Mouse (Mus musculus) spleen, adult 2 months (tissue): Measurements from ENCODE around the gene Saysd1. TPM values are rescaled to one million over a fixed set of nuclear protein-coding genes. Genes with fewer than 3 reads are reported as not detected.
"Not testable (repeated sequence)": the region's sequence is repeated elsewhere in the genome, so short reads cannot be mapped to it uniquely, and the experiment has no call there.

ENCODE experiments used
- DNase-seq, 2 experiments: peaks; one replicate each; pipeline versions ENCODE4 v3.0.0 to v3.0.0-alpha.2; 2012 to 2021; ENCODE audit warnings: low spot score in 2 of 2, low read depth in 1 of 2
- H3K27ac ChIP-seq: fragments of 200-500 bp; 2 replicates; pipeline ENCODE4 v1.5.1; 2012; ENCODE audit warnings: low read length, inconsistent platforms; ENCODE audit not compliant: insufficient read depth
- H3K27me3 ChIP-seq: fragments of 200-500 bp; 2 replicates; pipeline ENCODE4 v1.6.1; 2012; ENCODE audit warnings: mild to moderate bottlenecking, moderate library complexity, low read length, inconsistent platforms; ENCODE audit not compliant: control insufficient read depth, insufficient read depth
- H3K36me3 ChIP-seq: fragments of 200-500 bp; 2 replicates; pipeline ENCODE4 v1.6.1; 2012; ENCODE audit warnings: mild to moderate bottlenecking, low read length, inconsistent platforms; ENCODE audit not compliant: control insufficient read depth, insufficient read depth
- H3K4me1 ChIP-seq: fragments of 200-500 bp; 2 replicates; pipeline ENCODE4 v1.6.1; 2011; ENCODE audit warnings: inconsistent platforms; ENCODE audit not compliant: control insufficient read depth, insufficient read depth, insufficient read length
- H3K4me3 ChIP-seq: fragments of 200-500 bp; 2 replicates; pipeline ENCODE4 v1.5.1; 2011; ENCODE audit warnings: mild to moderate bottlenecking, inconsistent platforms; ENCODE audit not compliant: insufficient read depth, insufficient read length; ENCODE audit errors: extremely low read depth
- CTCF ChIP-seq: fragments of 200-500 bp; IDR thresholded peaks from 2 replicates; pipeline ENCODE4 v1.5.1; 2011; ENCODE audit warnings: mild to moderate bottlenecking, inconsistent platforms; ENCODE audit not compliant: insufficient read depth, insufficient read length, insufficient replicate concordance; ENCODE audit errors: extremely low read depth
- POLR2A ChIP-seq: fragments of 200-500 bp; IDR thresholded peaks from 2 replicates; pipeline ENCODE4 v1.6.1; 2011; ENCODE audit warnings: low read depth, low read length, inconsistent platforms
- WGBS: fragments of 180-500 bp; shearing (Covaris S2); methylation state at CpG from one replicate; pipeline ENCODE4 v1.1.7; 2018; 5-methylcytosine and 5-hydroxymethylcytosine counted together
- polyA plus RNA-seq: library from polyadenylated mRNA; depleted of rRNA; stranded (reverse); fragments of >200 nt; gene quantifications from 2 replicates; pipeline ENCODE4 v1.2.3, GENCODE M21; 2012; rRNA removed

Gene Saysd1
- polyA plus RNA-seq, 1 experiment: 6.1 TPM

DNA sequence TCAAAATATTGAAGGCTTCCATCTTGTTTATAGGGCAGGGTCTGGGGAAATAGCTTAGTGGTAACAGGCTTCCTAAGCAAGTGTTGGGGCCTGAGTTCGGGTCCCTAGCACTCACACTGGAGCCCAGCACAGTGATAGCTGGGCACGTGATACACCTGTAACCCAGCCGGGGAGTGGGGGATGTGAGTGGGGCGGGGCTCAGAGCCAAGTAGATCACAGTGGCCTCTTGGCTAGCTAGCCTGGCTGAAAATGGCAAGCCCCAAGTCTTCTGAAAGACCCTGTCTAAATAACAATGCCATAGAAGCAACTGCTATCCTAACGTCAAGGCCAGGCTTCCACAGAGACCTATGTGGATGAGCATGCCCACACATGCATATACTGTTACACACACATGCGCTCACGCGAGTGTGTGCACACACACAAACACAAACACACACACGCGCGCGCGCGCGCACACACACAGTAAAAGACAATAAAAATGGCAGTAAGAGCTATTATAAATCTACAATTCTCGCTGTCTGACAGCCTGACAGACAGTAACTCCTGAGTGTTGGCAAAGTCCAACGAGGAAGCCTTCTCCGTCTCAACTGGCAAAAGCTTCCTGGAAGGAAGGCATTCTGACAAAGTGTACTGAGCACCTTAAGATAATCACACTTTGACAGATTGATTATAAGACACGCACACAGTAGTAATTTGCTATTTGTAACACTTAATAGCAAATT is 106.2 kb downstream of the Saysd1 start:
- Histone ChIP-seq H3K4me3 (no peak overlapping the region), H3K27ac (no peak overlapping the region), H3K4me1 (peaks cover 4% of the 10 kb centered on the region; the same call in 1 of the 2 replicates), H3K27me3 (no peaks in the 10 kb centered on the region), H3K36me3 (no peaks in the 10 kb centered on the region)
- DNase-seq: no peak
- 91% methylated on average over 19 of the region's 19 CpGs for WGBS
- no peak for TF ChIP-seq POLR2A
- no peak for TF ChIP-seq CTCF

DNA sequence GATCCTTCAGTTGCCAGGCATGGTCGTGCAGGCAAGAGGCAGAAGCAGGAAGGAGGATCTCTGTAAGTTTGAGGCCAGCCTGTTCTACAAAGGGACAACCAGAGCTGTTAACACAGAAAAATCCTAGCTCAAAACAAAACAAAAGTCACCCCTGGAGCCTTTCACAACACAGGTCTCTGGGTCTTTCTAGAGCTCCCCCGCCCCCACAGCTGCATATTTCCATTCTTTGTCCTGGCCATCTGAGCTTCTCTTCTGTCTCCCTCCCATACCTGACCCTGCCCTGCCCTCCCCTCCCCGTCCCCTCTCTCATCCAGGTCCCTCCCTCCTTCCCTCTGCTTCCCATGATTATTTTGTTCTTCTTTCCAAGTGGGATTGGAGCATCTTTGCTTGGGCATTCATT is 108.7 kb downstream of the Saysd1 start:
- Histone ChIP-seq H3K27me3 (no peaks in the 10 kb centered on the region), H3K4me3 (no peak overlapping the region), H3K27ac (no peak overlapping the region), H3K4me1 (peaks cover under 1% of the 10 kb centered on the region; the same call in 1 of the 2 replicates), H3K36me3 (no peaks in the 10 kb centered on the region)
- no peak for DNase-seq
- 74% methylated on average over 3 of the region's 3 CpGs for WGBS
- TF ChIP-seq CTCF: no peak
- no peak for TF ChIP-seq POLR2A

DNA sequence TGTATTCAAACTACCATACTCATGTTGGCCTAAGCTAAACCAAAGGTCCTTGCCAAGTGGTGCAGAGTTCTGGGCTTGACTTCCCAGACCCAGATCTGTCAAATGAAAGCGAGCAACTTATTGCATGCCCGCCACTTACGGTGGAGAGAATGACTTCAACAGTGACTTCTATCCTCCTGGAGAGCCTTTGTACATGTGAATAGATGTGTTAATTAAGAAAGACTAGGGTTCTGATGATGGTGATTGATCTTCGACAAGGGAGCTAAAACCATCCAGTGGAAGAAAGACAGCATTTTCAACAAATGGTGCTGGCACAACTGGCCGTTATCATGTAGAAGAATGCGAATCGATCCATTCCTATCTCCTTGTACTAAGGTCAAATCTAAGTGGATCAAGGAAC is 110.9 kb downstream of the Saysd1 start:
- WGBS: 93% methylated on average over 7 of the region's 7 CpGs
- not testable (repeated sequence) for H3K27me3 ChIP-seq, DNase-seq

More for the DNA sequence above, 110.9 kb downstream of the Saysd1 start:
- H3K4me3 ChIP-seq, H3K4me1 ChIP-seq, H3K27ac ChIP-seq, H3K36me3 ChIP-seq: not testable (repeated sequence)

Other genes starting within 250 kb of the Saysd1 start
- 25.1 and 34.7 TPM in 2 replicates for gene Gng2, start 160.9 kb downstream of the Saysd1 start, polyA plus RNA-seq
- gene Kcnk5, start 43.3 kb upstream of the Saysd1 start, polyA plus RNA-seq: 7.4 and 7.8 TPM in 2 replicates
- not detected in 2 replicates for gene Kcnk16, start 130.7 kb upstream of the Saysd1 start, polyA plus RNA-seq
- 7.2 and 7.8 TPM in 2 replicates for gene Nudt13, start 156.2 kb upstream of the Saysd1 start, polyA plus RNA-seq
- 13.2 and 14.2 TPM in 2 replicates for gene Ecd, start 209.6 kb upstream of the Saysd1 start, polyA plus RNA-seq
- 12.6 and 15.4 TPM in 2 replicates for gene Fam149b, start 209.6 kb upstream of the Saysd1 start, polyA plus RNA-seq